Mouse (Mus musculus) heart, postnatal 0 days (tissue): ENCODE results near the gene Dock6.

ENCODE experiments used
- CTCF ChIP-seq: IDR thresholded peaks from 2 replicates; pipeline ENCODE4 v1.5.1; 2016; ENCODE audit warnings: antibody characterized with exemption, control low read depth, low read depth
- EP300 ChIP-seq: IDR thresholded peaks from 2 replicates; pipeline ENCODE4 v1.6.1; 2016; ENCODE audit warnings: antibody characterized with exemption, low read depth

- TF ChIP-seq EP300 (no peak), CTCF (no peak)
These were observed 59.8 kb downstream of the Dock6 start for GRCm38 (mm10) chr9:21792644-21793043.
